ENCODE assay signal across 37 mouse cellular contexts in the genomic region with DNA sequence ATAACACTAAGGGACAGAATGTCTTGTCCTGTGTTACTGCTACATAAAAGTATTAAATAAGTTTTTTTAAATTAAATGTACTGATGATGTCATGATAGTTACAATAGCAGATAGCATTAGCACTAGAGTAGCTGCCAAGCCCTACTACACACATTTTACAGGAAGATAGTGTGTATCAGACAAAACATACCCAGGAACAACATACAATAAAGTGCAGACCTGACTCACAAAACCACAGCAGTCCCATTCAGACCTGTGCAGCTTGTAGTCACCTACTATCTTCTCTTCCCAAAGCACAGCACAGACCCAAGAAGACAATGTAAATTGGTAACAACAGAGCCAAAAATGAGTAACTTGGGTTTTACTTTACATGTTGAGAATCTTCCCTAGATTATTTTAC. TPM values are rescaled to one million over a fixed set of nuclear protein-coding genes. Genes with fewer than 3 reads are reported as not detected.
"Had no signal": no experiment of that assay in that cellular context is flagged by ENCODE, and none has a peak within 500 bp of the region (broad histone marks: within the 10 kb centered on the region; RNA-seq: fewer than 3 reads in every experiment).

No protein-coding gene starts in this region.

- H3K4me1 ChIP-seq: heart, embryonic 12.5 days; hindbrain, embryonic 13.5 days; hindbrain, embryonic 15.5 days; limb, embryonic 13.5 days; limb, embryonic 15.5 days; liver, embryonic 12.5 days had no signal

- DNase-seq: gastrocnemius, postnatal 14 days; gastrocnemius, postnatal 36 days; heart, adult 2 months; heart, postnatal 10 days; kidney, adult 11 months; kidney, adult 2 months; kidney, postnatal 10 days; kidney, postnatal 36 days; layer of hippocampus, adult 9-11 months; layer of hippocampus, postnatal 36 days; left cerebral cortex, postnatal 4 days had no signal

- H3K9ac ChIP-seq: heart, embryonic 12.5 days; hindbrain, embryonic 13.5 days; hindbrain, embryonic 15.5 days; limb, embryonic 13.5 days; limb, embryonic 15.5 days; liver, embryonic 12.5 days; liver, embryonic 14.5 days had no signal

- H3K4me3 ChIP-seq: heart, adult 2 months; heart, embryonic 12.5 days; hindbrain, embryonic 13.5 days; hindbrain, embryonic 15.5 days; limb, embryonic 13.5 days; limb, embryonic 15.5 days; liver, embryonic 12.5 days had no signal

- H3K27me3 ChIP-seq: heart, embryonic 12.5 days; hindbrain, embryonic 13.5 days; hindbrain, embryonic 15.5 days; limb, embryonic 13.5 days; limb, embryonic 15.5 days; liver, embryonic 12.5 days had no signal

- ATAC-seq: hindbrain, postnatal 0 days; intestine, embryonic 16.5 days; liver, embryonic 12.5 days had no signal

- H3K27ac ChIP-seq: heart, adult 2 months; hindbrain, embryonic 13.5 days; hindbrain, embryonic 15.5 days; hindbrain, postnatal 0 days; limb, embryonic 13.5 days; limb, embryonic 15.5 days; liver, embryonic 12.5 days; liver, embryonic 14.5 days had no signal

- H3K9me3 ChIP-seq: heart, embryonic 12.5 days; hindbrain, embryonic 13.5 days; hindbrain, embryonic 15.5 days; limb, embryonic 13.5 days; limb, embryonic 15.5 days; liver, embryonic 12.5 days had no signal

RNA-seq across cellular contexts. Expression of a gene that starts 11.4 kb away (rescaled TPM):
- total RNA-seq: hematopoietic stem cell, adult 5-6 weeks; hindbrain, postnatal 0 days; liver, adult 2 months had no signal
- polyA plus RNA-seq: gonadal fat pad, adult 2 months; heart, embryonic 12.5 days; hindbrain, embryonic 11.5 days; hindbrain, embryonic 13.5 days; intestine, embryonic 14.5 days; intestine, embryonic 16.5 days; kidney, adult 2 months; kidney, embryonic 14.5 days; kidney, embryonic 16.5 days; large intestine, adult 2 months; limb, embryonic 13.5 days; liver, adult 2 months; liver, embryonic 12.5 days had no signal

RNA-seq across cellular contexts. Expression of a gene that starts 46.7 kb away (rescaled TPM):
- total RNA-seq: gastrocnemius, adult 18-20 months; gastrocnemius, adult 8-10 months; gastrocnemius, postnatal 14 days; gastrocnemius, postnatal 36 days; heart, adult 2 months; heart, postnatal 10 days; heart, postnatal 25 days; layer of hippocampus, adult 18-20 months; layer of hippocampus, postnatal 14 days; layer of hippocampus, postnatal 36 days; left cerebral cortex, adult 8-10 months; left cerebral cortex, postnatal 10 days; left cerebral cortex, postnatal 25 days; liver, adult 2 months had no signal
- polyA plus RNA-seq: gonadal fat pad, adult 2 months; heart, adult 2 months; heart, embryonic 12.5 days; heart, embryonic 16.5 days; hindbrain, embryonic 13.5 days; intestine, embryonic 16.5 days; kidney, adult 2 months; kidney, embryonic 16.5 days; large intestine, adult 2 months; liver, adult 2 months had no signal
